Mouse (Mus musculus) liver, embryonic 14.5 days (tissue): ENCODE measurements around the gene 4932438H23Rik. TPM values are rescaled to one million over a fixed set of nuclear protein-coding genes. Genes with fewer than 3 reads are reported as not detected.

Source experiments
- ATAC-seq: fragments of 200-750 bp; cut with Nextera tagmentation; 2 replicates; pipeline ENCODE4 v1.8.0; 2017; ENCODE audit warnings: moderate number of reproducible peaks, mild to moderate bottlenecking, moderate library complexity; ENCODE audit not compliant: insufficient read depth
- DNase-seq, 3 experiments: peaks; one replicate each; pipeline ENCODE4 v3.0.0-alpha.2; 2012 to 2013; ENCODE audit warnings: low read depth in 3 of 3, low spot score in 3 of 3
- H3K27ac ChIP-seq: fragments of 300-500 bp; sonication (generic); 2 replicates; pipeline ENCODE4 v1.5.1; 2014; ENCODE audit warnings: moderate library complexity, mild to moderate bottlenecking, control low read depth, inconsistent platforms
- H3K27me3 ChIP-seq: fragments of 300-500 bp; sonication (generic); 2 replicates; pipeline ENCODE4 v1.6.1; 2014; ENCODE audit warnings: mild to moderate bottlenecking, low read length, moderate library complexity; ENCODE audit not compliant: control insufficient read depth, insufficient read depth
- H3K36me3 ChIP-seq: fragments of 300-500 bp; sonication (generic); replicated peaks from 2 replicates; pipeline ENCODE4 v1.6.1; 2014; ENCODE audit warnings: low read depth; ENCODE audit not compliant: control insufficient read depth, insufficient read depth
- H3K4me1 ChIP-seq, 2 experiments: fragments of 200-500 bp in 1 of 2; fragments of 300-500 bp in 1 of 2; sonication (generic) in 1 of 2; replicated peaks; 2 replicates each; pipeline ENCODE4 v1.6.1; 2012 to 2014; ENCODE audit warnings: antibody characterized with exemption in 1 of 2, inconsistent platforms in 1 of 2, low read length in 1 of 2; ENCODE audit not compliant: control insufficient read depth in 2 of 2, insufficient read depth in 2 of 2
- H3K4me2 ChIP-seq: fragments of 300-500 bp; sonication (generic); 2 replicates; pipeline ENCODE4 v1.6.1; 2014; ENCODE audit warnings: low read depth, mild to moderate bottlenecking, control low read depth, moderate library complexity
- H3K4me3 ChIP-seq, 2 experiments: fragments of 200-500 bp in 1 of 2; fragments of 300-500 bp in 1 of 2; sonication (generic) in 1 of 2; 2 replicates each; pipeline ENCODE4 v1.5.1; 2012 to 2014; ENCODE audit warnings: low read depth in 2 of 2, low read length in 2 of 2, mild to moderate bottlenecking in 2 of 2, control low read depth in 1 of 2, inconsistent platforms in 1 of 2, moderate library complexity in 1 of 2; ENCODE audit not compliant: insufficient read depth in 1 of 2
- H3K9ac ChIP-seq: fragments of 300-500 bp; sonication (generic); replicated peaks from 2 replicates; pipeline ENCODE4 v1.6.1; 2014; ENCODE audit warnings: mild to moderate bottlenecking, control low read depth, moderate library complexity
- H3K9me3 ChIP-seq: fragments of 300-500 bp; sonication (generic); 2 replicates; pipeline ENCODE4 v1.6.1; 2016; ENCODE audit warnings: low read length, mixed read lengths; ENCODE audit not compliant: control insufficient read depth
- CTCF ChIP-seq: IDR thresholded peaks from 2 replicates; pipeline ENCODE4 v1.5.1; 2016; ENCODE audit warnings: antibody characterized with exemption, low read depth, control low read depth
- EP300 ChIP-seq: IDR thresholded peaks from 2 replicates; pipeline ENCODE4 v1.6.1; 2016; ENCODE audit warnings: antibody characterized with exemption, low read depth
- WGBS: fragments of 180-500 bp; shearing (Covaris S2); extraction: QIAGEN DNeasy Blood & Tissue Kit; methylation state at CpG from one replicate; pipeline ENCODE4 v1.1.7; 2014; ENCODE audit not compliant: insufficient replicate concordance; 5-methylcytosine and 5-hydroxymethylcytosine counted together
- polyA plus RNA-seq, 2 experiments: library from polyadenylated mRNA; depleted of rRNA in 1 of 2; stranded (reverse) in 1 of 2; unstranded in 1 of 2; fragments of >200 nt; fragmentation: Nextera tagmentation in 1 of 2; extraction: Ambion mirVana in 1 of 2; gene quantifications; 2 replicates each; pipeline versions ENCODE4 v1.2.1 to v1.2.3; 2012 to 2014

4932438H23Rik gene
- polyA plus RNA-seq, 2 experiments, result not detected

- H3K36me3 ChIP-seq, result no peaks in the 10 kb centered on the region
Measured at GRCm38 (mm10) chr16:91061531-91062318, 33.2 kb downstream of the 4932438H23Rik start.

GRCm38 (mm10) chr16:91057741-91058140 is 37.2 kb downstream of the 4932438H23Rik start:
- Histone ChIP-seq H3K27me3 (no peaks in the 10 kb centered on the region; the same call in 1 of the 2 replicates), H3K4me3 (no peak overlapping the region), H3K9me3 (no peaks in the 10 kb centered on the region), H3K4me1 (peaks cover 0 to 4% of the 10 kb centered on the region in 2 experiments; a peak in 1 of 4 replicates), H3K27ac (no peak overlapping the region), H3K9ac (no peak overlapping the region), H3K36me3 (no peaks in the 10 kb centered on the region), H3K4me2 (no peak overlapping the region)
- DNase-seq (no peak), ATAC-seq (no peak)
- TF ChIP-seq EP300 (no peak), CTCF (no peak)
- WGBS, result 64% methylated on average over 6 of the region's 6 CpGs

More at GRCm38 (mm10) chr16:91061531-91062318, 33.2 kb downstream of the 4932438H23Rik start:
- H3K4me1 ChIP-seq, result peaks cover 0 to 4% of the 10 kb centered on the region in 2 experiments; a peak in 1 of 4 replicates
- no peak for DNase-seq
- H3K27me3 ChIP-seq, result no peaks in the 10 kb centered on the region
- TF ChIP-seq CTCF (no peak), EP300 (no peak)
- ATAC-seq, result no peak
- no peak overlapping the region for H3K4me2 ChIP-seq
- WGBS, result 31% methylated on average over 13 of the region's 13 CpGs
- H3K9ac ChIP-seq, result no peak overlapping the region
- H3K4me3 ChIP-seq, result no peak overlapping the region
- H3K27ac ChIP-seq, result no peak overlapping the region
- H3K9me3 ChIP-seq, result no peaks in the 10 kb centered on the region

- ATAC-seq, result no peak
- Histone ChIP-seq H3K9me3 (no peaks in the 10 kb centered on the region), H3K9ac (no peak overlapping the region), H3K27me3 (no peaks in the 10 kb centered on the region; the same call in 1 of the 2 replicates), H3K36me3 (no peaks in the 10 kb centered on the region), H3K4me1 (peaks cover 0 to 4% of the 10 kb centered on the region in 2 experiments; a peak in 1 of 4 replicates), H3K4me2 (no peak overlapping the region), H3K27ac (no peak overlapping the region), H3K4me3 (no peak overlapping the region)
- DNase-seq, result no peak
- no peak for TF ChIP-seq EP300
- TF ChIP-seq CTCF, result no peak
- 62% methylated on average over 4 of the region's 4 CpGs for WGBS
Measured at GRCm38 (mm10) chr16:91057261-91057660, 37.7 kb downstream of the 4932438H23Rik start.

- Histone ChIP-seq H3K4me2 (no peak overlapping the region), H3K9ac (no peak overlapping the region), H3K9me3 (no peaks in the 10 kb centered on the region), H3K27me3 (no peaks in the 10 kb centered on the region; the same call in 1 of the 2 replicates), H3K36me3 (no peaks in the 10 kb centered on the region), H3K27ac (no peak overlapping the region), H3K4me1 (no peaks in the 10 kb centered on the region), H3K4me3 (no peak overlapping the region)
- TF ChIP-seq EP300 (no peak), CTCF (no peak)
- DNase-seq (no peak), ATAC-seq (no peak)
- 46% methylated on average over 16 of the region's 16 CpGs for WGBS
Measured at GRCm38 (mm10) chr16:91056043-91056821, 38.7 kb downstream of the 4932438H23Rik start.

- H3K4me1 ChIP-seq, result no peaks in the 10 kb centered on the region
- no peaks in the 10 kb centered on the region for H3K9me3 ChIP-seq
- H3K36me3 ChIP-seq, result no peaks in the 10 kb centered on the region
- WGBS, result 60% methylated on average over 5 of the region's 5 CpGs
- no peak overlapping the region for H3K27ac ChIP-seq
- DNase-seq, result no peak
- H3K27me3 ChIP-seq, result no peaks in the 10 kb centered on the region; the same call in 1 of the 2 replicates
- TF ChIP-seq CTCF, result no peak
- no peak for TF ChIP-seq EP300
- H3K4me2 ChIP-seq, result no peak overlapping the region
- no peak overlapping the region for H3K4me3 ChIP-seq
- no peak for ATAC-seq
- H3K9ac ChIP-seq, result no peak overlapping the region
Measured at GRCm38 (mm10) chr16:91055150-91055549, 39.8 kb downstream of the 4932438H23Rik start.
